Mouse (Mus musculus): ENCODE data around the gene Gm14326. TPM values are rescaled to one million over a fixed set of nuclear protein-coding genes. Genes with fewer than 3 reads are reported as not detected.
"Not testable (repeated sequence)": the region's sequence is repeated elsewhere in the genome, so short reads cannot be mapped to it uniquely, and the experiment has no call there.

Gene Gm14326
- 9.1 TPM for polyA plus RNA-seq (2012; fragmentation: generic; extraction: Trizol)

GRCm38 (mm10) chr2:177957145-177957544 is at the start of gene Gm14326:
Gene Gm14326 (minus strand): TSS chr2:177957297.
- H3K4me3 ChIP-seq, result peak within 1 kb of the TSS; percentile 30
- H3K4me2 ChIP-seq (ENCODE audit: low read depth), result peak within 1 kb of the TSS; percentile 50
- not testable (repeated sequence) for H3ac ChIP-seq (ENCODE audit: control insufficient read depth, insufficient read length); H3K27me3 ChIP-seq (ENCODE audit: control insufficient read depth, insufficient read depth, insufficient read length); H3K36me3 ChIP-seq (ENCODE audit: control insufficient read depth, insufficient read depth); H3K79me2 ChIP-seq (ENCODE audit: control insufficient read depth, insufficient read depth)

- not testable (repeated sequence) for H3K79me2 ChIP-seq (ENCODE audit: control insufficient read depth, insufficient read depth); H3K4me2 ChIP-seq (ENCODE audit: low read depth); H3ac ChIP-seq (ENCODE audit: control insufficient read depth, insufficient read length); H3K36me3 ChIP-seq (ENCODE audit: control insufficient read depth, insufficient read depth); H3K27me3 ChIP-seq (ENCODE audit: control insufficient read depth, insufficient read depth, insufficient read length); H3K4me3 ChIP-seq
These were observed 17.7 kb upstream of the Gm14326 start for GRCm38 (mm10) chr2:177974814-177975213.

GRCm38 (mm10) chr2:177956734-177957133 is 363 bp downstream of the Gm14326 start:
- H3ac ChIP-seq (ENCODE audit: control insufficient read depth, insufficient read length); H3K27me3 ChIP-seq (ENCODE audit: control insufficient read depth, insufficient read depth, insufficient read length); H3K79me2 ChIP-seq (ENCODE audit: control insufficient read depth, insufficient read depth); H3K4me2 ChIP-seq (ENCODE audit: low read depth); H3K36me3 ChIP-seq (ENCODE audit: control insufficient read depth, insufficient read depth): not testable (repeated sequence)
- H3K4me3 ChIP-seq, result peak overlapping the region; percentile 30

- H3K27me3 ChIP-seq (ENCODE audit: control insufficient read depth, insufficient read depth, insufficient read length); H3ac ChIP-seq (ENCODE audit: control insufficient read depth, insufficient read length); H3K36me3 ChIP-seq (ENCODE audit: control insufficient read depth, insufficient read depth); H3K79me2 ChIP-seq (ENCODE audit: control insufficient read depth, insufficient read depth): not testable (repeated sequence)
- Histone ChIP-seq H3K4me2 (ENCODE audit: low read depth) (peak within 1 kb of the TSS; percentile 45), H3K4me3 (peak within 1 kb of the TSS; percentile 12)
These were observed 31.5 kb downstream of the Gm14326 start, which contains the start of gene Zfp972 for GRCm38 (mm10) chr2:177925563-177926103. Gene Zfp972 (minus strand): TSS chr2:177925613.

- H3K27me3 ChIP-seq (ENCODE audit: control insufficient read depth, insufficient read depth, insufficient read length); H3K79me2 ChIP-seq (ENCODE audit: control insufficient read depth, insufficient read depth); H3K4me3 ChIP-seq; H3K4me2 ChIP-seq (ENCODE audit: low read depth); H3ac ChIP-seq (ENCODE audit: control insufficient read depth, insufficient read length); H3K36me3 ChIP-seq (ENCODE audit: control insufficient read depth, insufficient read depth): not testable (repeated sequence)
These were observed 53.8 kb downstream of the Gm14326 start for GRCm38 (mm10) chr2:177903276-177903675.

- H3ac ChIP-seq (ENCODE audit: control insufficient read depth, insufficient read length); H3K79me2 ChIP-seq (ENCODE audit: control insufficient read depth, insufficient read depth); H3K4me2 ChIP-seq (ENCODE audit: low read depth); H3K36me3 ChIP-seq (ENCODE audit: control insufficient read depth, insufficient read depth); H3K4me3 ChIP-seq; H3K27me3 ChIP-seq (ENCODE audit: control insufficient read depth, insufficient read depth, insufficient read length): not testable (repeated sequence)
These were observed 58.9 kb downstream of the Gm14326 start for GRCm38 (mm10) chr2:177898171-177898570.

- not testable (repeated sequence) for H3ac ChIP-seq (ENCODE audit: control insufficient read depth, insufficient read length); H3K79me2 ChIP-seq (ENCODE audit: control insufficient read depth, insufficient read depth); H3K36me3 ChIP-seq (ENCODE audit: control insufficient read depth, insufficient read depth); H3K27me3 ChIP-seq (ENCODE audit: control insufficient read depth, insufficient read depth, insufficient read length)
- H3K4me2 ChIP-seq (ENCODE audit: low read depth), result peak within 1 kb of the TSS; percentile 48
- H3K4me3 ChIP-seq, result peak within 1 kb of the TSS; percentile 24
These were observed 60.0 kb downstream of the Gm14326 start, which contains the start of gene Gm14327 for GRCm38 (mm10) chr2:177897046-177897578. Gene Gm14327 (plus strand): TSS chr2:177897096.

- not testable (repeated sequence) for H3K27me3 ChIP-seq (ENCODE audit: control insufficient read depth, insufficient read depth, insufficient read length); H3K4me3 ChIP-seq; H3ac ChIP-seq (ENCODE audit: control insufficient read depth, insufficient read length); H3K79me2 ChIP-seq (ENCODE audit: control insufficient read depth, insufficient read depth); H3K36me3 ChIP-seq (ENCODE audit: control insufficient read depth, insufficient read depth); H3K4me2 ChIP-seq (ENCODE audit: low read depth)
These were observed 69.4 kb downstream of the Gm14326 start for GRCm38 (mm10) chr2:177887743-177888142.

Other genes starting within 250 kb of the Gm14326 start
- 1.9 TPM for gene Gm14322, start 198.0 kb downstream of the Gm14326 start, polyA plus RNA-seq (2012; fragmentation: generic; extraction: Trizol)
- 27.1 TPM for gene Gm14325, start 117.0 kb downstream of the Gm14326 start, polyA plus RNA-seq (2012; fragmentation: generic; extraction: Trizol)
- gene Gm14327, start 60.2 kb downstream of the Gm14326 start, polyA plus RNA-seq (2012; fragmentation: generic; extraction: Trizol), result 1.0 TPM
- 1.1 TPM for gene Zfp972, start 31.7 kb downstream of the Gm14326 start, polyA plus RNA-seq (2012; fragmentation: generic; extraction: Trizol)
- gene Zfp971, start 66.0 kb upstream of the Gm14326 start, polyA plus RNA-seq (2012; fragmentation: generic; extraction: Trizol), result 3.4 TPM
- gene Zfp931, start 121.2 kb upstream of the Gm14326 start, polyA plus RNA-seq (2012; fragmentation: generic; extraction: Trizol), result 2.1 TPM
- not detected for gene Phactr3, start 161.7 kb upstream of the Gm14326 start, polyA plus RNA-seq (2012; fragmentation: generic; extraction: Trizol)